Mouse (Mus musculus): ENCODE data around the gene Gatm. TPM values are rescaled to one million over a fixed set of nuclear protein-coding genes. Genes with fewer than 3 reads are reported as not detected.

The Gatm gene
- 24.5 and 30.1 TPM in 2 replicates for polyA plus RNA-seq (2015; fragmentation: Nextera tagmentation; extraction: Ambion mirVana)

DNA sequence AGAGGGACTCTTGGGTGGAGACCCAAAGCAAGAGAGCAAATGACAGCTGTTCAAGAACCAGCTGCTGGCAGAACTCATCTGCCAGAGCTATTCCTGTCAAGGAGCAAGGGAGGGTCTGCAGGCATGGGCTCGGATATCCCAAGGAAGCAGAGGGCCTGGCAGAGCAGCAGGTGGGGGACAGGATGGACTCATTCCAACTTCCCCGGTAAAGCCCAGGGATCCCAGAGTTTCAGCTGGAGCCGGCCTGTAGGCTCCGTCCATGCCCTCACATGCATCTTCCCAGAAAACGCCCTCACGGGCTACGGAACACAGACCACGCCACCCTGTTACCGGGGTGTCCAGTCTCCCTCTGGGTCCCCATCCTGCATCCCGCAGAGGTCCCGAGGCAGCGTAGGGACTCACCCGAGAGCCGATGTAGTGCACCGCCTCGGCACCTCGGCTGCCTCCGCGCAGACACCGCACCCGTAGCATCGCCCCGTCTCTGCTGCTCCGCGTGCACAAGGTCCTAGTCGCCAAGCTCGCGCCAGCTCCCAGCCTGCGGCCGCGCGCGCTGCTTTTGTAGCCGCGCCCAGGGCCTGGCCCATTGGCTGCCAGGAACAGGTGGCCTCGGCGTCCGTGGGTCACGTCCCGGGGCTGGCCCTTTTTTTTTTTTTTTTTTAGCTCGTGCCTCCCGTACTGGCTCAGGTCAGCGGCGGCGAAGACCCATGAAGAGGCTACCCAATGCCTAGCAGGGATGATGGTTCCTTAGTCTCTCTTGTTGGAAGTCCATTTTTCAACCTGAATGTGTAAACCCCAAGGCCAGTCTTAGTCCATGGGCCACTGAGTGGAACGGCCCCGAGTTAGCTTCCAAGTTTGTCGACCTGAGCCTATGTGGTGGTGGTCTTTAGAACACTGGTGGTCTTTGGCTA is at the start of gene Gatm:
Gatm (minus strand) TSS at position 558 of the 908 bp plus-strand sequence.
- H3K27me3 ChIP-seq, result peaks cover 9% of the 10 kb centered on the region
- H3K4me1 ChIP-seq (replicated peaks), result peaks cover 7% of the 10 kb centered on the region
- H3K9ac ChIP-seq, result peak within 1 kb of the TSS; percentile 42; the same call in 1 of the 2 replicates
- H3K4me3 ChIP-seq (replicated peaks), result peak within 1 kb of the TSS; percentile 52
- ATAC-seq (ENCODE audit: low read depth) (peak; percentile 93), DNase-seq (peak; percentile 48)
- peak within 1 kb of the TSS; percentile 63 for H3K4me2 ChIP-seq
- no peaks in the 10 kb centered on the region for H3K36me3 ChIP-seq
- H3K9me3 ChIP-seq (replicated peaks), result no peaks in the 10 kb centered on the region
- WGBS (ENCODE audit: insufficient replicate concordance), result 4% methylated on average over 48 of the region's 48 CpGs
- no peak within 1 kb of the TSS; the same call in 1 of the 2 replicates for H3K27ac ChIP-seq

DNA sequence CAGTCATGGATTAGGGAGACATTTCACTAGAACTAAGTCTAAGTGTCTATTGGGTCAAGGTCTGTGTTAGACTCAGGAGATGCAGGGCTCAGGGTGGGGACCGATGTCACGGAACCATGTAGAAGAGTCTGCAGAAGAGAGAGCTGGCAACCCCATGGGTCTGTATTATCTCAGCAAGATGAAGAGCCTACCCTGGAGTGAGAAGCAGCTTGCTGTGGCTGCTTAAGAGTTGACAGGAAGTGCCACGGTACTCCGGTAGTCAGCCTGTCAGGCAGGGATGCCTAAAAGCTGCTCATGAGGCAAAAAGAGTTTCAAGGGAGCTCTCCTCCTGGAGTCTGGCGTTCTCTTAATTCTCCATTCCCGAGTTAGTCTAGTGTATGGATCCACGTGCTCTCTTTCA is 48.7 kb upstream of the Gatm start:
- DNase-seq (no peak), ATAC-seq (ENCODE audit: low read depth) (no peak)
- H3K36me3 ChIP-seq, result no peaks in the 10 kb centered on the region
- H3K27me3 ChIP-seq, result no peaks in the 10 kb centered on the region
- no peak overlapping the region for H3K4me2 ChIP-seq
- WGBS (ENCODE audit: insufficient replicate concordance), result 58% methylated on average over 7 of the region's 7 CpGs
- H3K4me1 ChIP-seq (replicated peaks), result no peaks in the 10 kb centered on the region
- no peak overlapping the region for H3K4me3 ChIP-seq (replicated peaks)
- H3K9me3 ChIP-seq (replicated peaks), result no peaks in the 10 kb centered on the region
- H3K27ac ChIP-seq, result no peak overlapping the region
- no peak overlapping the region for H3K9ac ChIP-seq

DNA sequence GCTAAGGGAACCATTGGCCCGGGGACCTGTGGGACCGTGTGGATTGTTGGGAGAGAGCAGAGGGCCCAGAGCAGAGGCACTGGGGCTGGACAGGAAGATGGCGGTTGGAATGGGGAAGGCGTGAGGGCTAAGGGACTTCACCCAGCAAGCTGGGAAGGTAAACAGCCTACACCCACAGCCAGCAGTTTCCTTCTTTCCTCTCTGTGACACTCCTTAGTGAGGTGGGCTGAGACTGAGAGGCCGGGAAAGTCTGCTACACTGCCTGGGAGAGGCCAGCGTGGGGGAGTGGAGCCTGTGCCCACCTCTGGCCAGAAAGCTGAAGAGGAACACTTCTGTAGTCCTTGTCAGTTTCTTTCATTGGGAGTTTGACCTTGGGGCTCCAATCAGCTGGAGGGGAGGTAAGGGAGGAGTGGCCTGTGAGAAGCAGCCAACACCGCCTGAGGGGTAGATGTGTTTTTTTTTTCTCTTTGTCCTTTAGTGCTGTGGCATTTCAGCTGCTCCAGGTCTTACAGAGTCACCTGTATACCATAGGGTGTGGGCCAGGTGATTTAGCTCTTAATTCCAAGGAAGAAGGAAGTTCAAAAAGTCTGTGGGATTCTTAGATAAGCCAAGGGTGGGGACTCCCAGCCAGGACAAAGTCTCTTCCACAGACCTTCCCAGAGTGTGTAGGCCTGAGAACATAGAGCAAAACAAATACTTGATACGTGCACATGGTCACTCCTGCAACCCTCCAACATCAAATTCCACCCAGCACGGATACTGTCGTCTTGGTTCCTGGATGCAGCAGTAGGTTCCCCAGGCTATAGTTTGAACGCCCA is 46.8 kb upstream of the Gatm start:
- no peaks in the 10 kb centered on the region for H3K36me3 ChIP-seq
- H3K4me1 ChIP-seq (replicated peaks), result no peaks in the 10 kb centered on the region
- H3K9me3 ChIP-seq (replicated peaks), result no peaks in the 10 kb centered on the region
- DNase-seq (no peak), ATAC-seq (ENCODE audit: low read depth) (no peak)
- no peak overlapping the region for H3K4me2 ChIP-seq
- no peak overlapping the region for H3K9ac ChIP-seq
- H3K4me3 ChIP-seq (replicated peaks), result no peak overlapping the region
- no peak overlapping the region for H3K27ac ChIP-seq
- 66% methylated on average over 11 of the region's 11 CpGs for WGBS (ENCODE audit: insufficient replicate concordance)
- no peaks in the 10 kb centered on the region for H3K27me3 ChIP-seq

DNA sequence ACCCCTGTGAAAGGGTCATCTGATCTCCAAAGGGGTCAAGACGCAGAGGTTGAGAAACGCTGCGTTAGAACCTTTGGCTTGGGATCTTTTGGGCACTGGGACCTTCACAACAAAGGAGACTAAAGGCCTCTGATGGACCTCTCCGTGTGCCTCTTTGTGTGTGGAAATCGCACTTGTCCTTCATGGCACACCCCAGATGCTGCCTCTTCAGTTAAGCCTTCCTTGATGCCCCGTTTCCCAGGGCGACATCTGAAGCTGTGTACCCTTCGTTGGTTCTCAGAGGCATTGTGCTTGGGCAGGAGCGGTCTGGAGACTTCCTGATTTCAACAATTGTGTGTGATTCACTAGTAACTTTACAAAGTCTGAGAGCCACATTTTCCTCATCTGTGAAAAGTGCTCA is 45.7 kb upstream of the Gatm start:
- H3K27me3 ChIP-seq, result no peaks in the 10 kb centered on the region

DNA sequence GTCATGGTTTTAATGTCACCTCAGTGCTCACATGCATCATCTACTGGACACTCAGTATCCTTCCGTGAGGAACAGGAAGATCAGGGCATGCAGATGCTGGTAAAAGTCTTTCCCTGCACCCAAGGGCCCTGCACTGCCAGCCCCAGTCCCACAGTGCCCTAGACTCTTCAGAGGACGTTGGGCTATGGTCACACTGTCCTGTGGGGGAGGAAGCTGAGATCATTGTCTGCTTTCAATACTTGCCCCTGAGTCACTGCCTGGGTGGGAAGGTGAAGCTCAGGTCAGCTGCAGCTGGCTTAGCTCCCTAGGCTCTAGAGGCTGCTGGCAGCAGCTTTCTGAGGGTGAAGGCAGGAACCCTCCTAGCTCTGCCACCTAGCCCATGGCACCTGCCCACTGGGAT is 44.9 kb upstream of the Gatm start:
- Histone ChIP-seq H3K27ac (no peak overlapping the region), H3K27me3 (no peaks in the 10 kb centered on the region), H3K4me1 (replicated peaks) (no peaks in the 10 kb centered on the region), H3K36me3 (no peaks in the 10 kb centered on the region), H3K4me2 (no peak overlapping the region), H3K9ac (no peak overlapping the region), H3K4me3 (replicated peaks) (no peak overlapping the region), H3K9me3 (replicated peaks) (no peaks in the 10 kb centered on the region)
- DNase-seq (no peak), ATAC-seq (ENCODE audit: low read depth) (no peak)
- 41% methylated on average over 2 of the region's 2 CpGs for WGBS (ENCODE audit: insufficient replicate concordance)

More for the DNA sequence above, 45.7 kb upstream of the Gatm start:
- Histone ChIP-seq H3K27ac (no peak overlapping the region), H3K9ac (no peak overlapping the region), H3K4me1 (replicated peaks) (no peaks in the 10 kb centered on the region), H3K4me2 (no peak overlapping the region), H3K4me3 (replicated peaks) (no peak overlapping the region), H3K9me3 (replicated peaks) (no peaks in the 10 kb centered on the region), H3K36me3 (no peaks in the 10 kb centered on the region)
- 57% methylated on average over 9 of the region's 9 CpGs for WGBS (ENCODE audit: insufficient replicate concordance)
- ATAC-seq (ENCODE audit: low read depth) (no peak), DNase-seq (no peak)

DNA sequence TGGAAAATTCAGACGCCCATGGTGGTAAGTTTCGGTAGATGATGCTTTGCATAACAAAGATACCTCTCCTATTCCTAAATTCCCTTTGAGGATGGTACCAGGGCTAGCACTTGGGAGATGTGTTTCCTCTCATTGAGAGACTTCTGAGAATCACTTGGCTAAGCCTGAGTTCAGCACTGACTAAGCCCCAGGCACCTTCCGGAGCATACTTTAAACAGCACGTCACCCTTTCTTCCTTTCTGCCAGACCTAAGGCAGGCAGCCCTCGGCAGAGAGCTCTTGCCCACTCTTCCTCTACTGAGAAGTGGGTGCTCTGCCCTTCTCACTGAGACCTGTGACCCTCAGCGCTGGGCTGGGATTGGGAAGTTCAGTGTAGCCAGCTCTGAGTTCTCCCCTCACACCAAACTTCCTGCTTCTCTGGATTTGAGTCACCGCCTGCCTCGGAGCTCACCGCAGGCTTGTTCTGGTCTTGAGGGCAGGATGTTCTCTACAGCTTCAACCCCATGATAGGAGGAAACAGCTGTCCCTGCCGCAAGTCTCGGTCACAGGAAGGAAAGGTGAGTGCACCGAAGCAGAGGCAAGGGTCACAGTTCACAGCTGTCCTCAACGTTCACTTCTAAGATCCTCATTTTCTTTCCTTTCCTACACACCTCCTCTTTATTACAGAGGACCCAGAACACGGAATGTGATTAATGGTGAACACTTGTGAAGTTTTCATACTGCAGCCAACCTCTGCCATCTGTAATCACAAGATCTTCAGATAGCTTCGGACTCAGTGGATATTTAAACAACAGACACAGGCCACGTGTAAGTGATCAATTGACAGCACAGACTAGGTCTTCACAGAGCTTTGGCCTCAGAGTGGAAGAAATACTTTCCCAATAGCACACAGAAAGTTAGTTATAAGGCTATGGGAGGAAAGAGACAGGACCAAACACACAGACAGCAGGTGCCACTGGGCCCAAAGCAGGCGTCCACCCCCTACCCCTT is 41.3 kb upstream of the Gatm start:
- no peak overlapping the region for H3K27ac ChIP-seq
- H3K36me3 ChIP-seq, result no peaks in the 10 kb centered on the region
- 0 out of 2 replicates have a peak overlapping the region, but pooled peaks have one; percentile 12 for H3K4me2 ChIP-seq
- no peak overlapping the region for H3K4me3 ChIP-seq (replicated peaks)
- H3K4me1 ChIP-seq (replicated peaks), result no peaks in the 10 kb centered on the region
- 17% methylated on average over 17 of the region's 17 CpGs for WGBS (ENCODE audit: insufficient replicate concordance)
- ATAC-seq (ENCODE audit: low read depth) (no peak), DNase-seq (no peak)
- H3K27me3 ChIP-seq, result no peaks in the 10 kb centered on the region
- H3K9me3 ChIP-seq (replicated peaks), result no peaks in the 10 kb centered on the region
- no peak overlapping the region for H3K9ac ChIP-seq

DNA sequence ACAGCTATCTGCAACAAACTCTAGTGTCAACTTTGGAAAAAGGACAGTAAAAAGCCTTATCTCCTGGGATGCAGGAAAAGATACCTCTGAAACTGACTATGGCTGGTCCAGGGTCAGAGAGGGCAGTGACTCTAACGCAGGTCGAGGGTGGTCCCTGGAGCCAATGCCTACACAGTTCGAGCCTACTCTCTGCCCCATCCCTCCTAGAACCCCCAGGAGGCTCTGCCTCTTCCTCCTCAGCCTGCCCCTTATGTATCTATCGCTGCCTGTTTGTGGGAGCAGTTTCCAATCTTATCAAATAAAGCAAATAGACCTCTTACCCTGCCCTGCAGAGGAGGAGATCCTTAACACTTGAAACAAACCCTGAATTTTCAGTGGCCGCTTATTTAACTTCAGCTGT is 27.6 kb upstream of the Gatm start:
- H3K27ac ChIP-seq, result no peak overlapping the region
- H3K9ac ChIP-seq, result no peak overlapping the region
- H3K9me3 ChIP-seq (replicated peaks), result no peaks in the 10 kb centered on the region
- ATAC-seq (ENCODE audit: low read depth) (no peak), DNase-seq (no peak)
- H3K27me3 ChIP-seq, result peaks cover 22% of the 10 kb centered on the region
- WGBS (ENCODE audit: insufficient replicate concordance), result 40% methylated on average over 5 of the region's 5 CpGs
- no peak overlapping the region for H3K4me3 ChIP-seq (replicated peaks)
- 0 out of 2 replicates have a peak, but pooled peaks cover 2% of the 10 kb centered on the region for H3K4me1 ChIP-seq (replicated peaks)
- peaks cover 4% of the 10 kb centered on the region for H3K36me3 ChIP-seq
- H3K4me2 ChIP-seq, result no peak overlapping the region

DNA sequence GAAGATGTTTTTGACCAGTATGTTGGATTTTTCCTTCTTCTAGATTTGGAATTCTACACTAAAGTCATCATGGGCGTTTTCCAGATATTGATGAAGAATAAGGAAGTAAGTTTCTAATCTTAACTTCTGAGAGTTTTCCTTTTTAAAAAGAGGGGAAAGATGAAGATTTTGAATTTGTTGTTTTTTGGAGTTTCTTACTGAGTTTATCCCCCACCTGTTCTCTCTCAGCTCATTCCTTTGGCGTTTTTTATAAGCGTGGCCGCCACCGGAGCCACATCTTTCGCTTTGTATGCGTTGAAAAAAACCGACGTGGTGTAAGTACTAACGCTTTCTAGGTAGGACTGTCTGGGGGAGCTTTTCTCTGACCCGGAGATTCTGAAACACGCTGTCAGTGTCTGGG is 26.9 kb upstream of the Gatm start:
- ATAC-seq (ENCODE audit: low read depth) (no peak), DNase-seq (no peak)
- H3K27ac ChIP-seq, result no peak overlapping the region
- H3K4me2 ChIP-seq, result peak overlapping the region; percentile 67
- no peaks in the 10 kb centered on the region for H3K9me3 ChIP-seq (replicated peaks)
- 0 out of 2 replicates have a peak, but pooled peaks cover 2% of the 10 kb centered on the region for H3K4me1 ChIP-seq (replicated peaks)
- H3K36me3 ChIP-seq, result peaks cover 11% of the 10 kb centered on the region
- H3K27me3 ChIP-seq, result peaks cover 22% of the 10 kb centered on the region
- H3K9ac ChIP-seq, result 0 out of 2 replicates have a peak overlapping the region, but pooled peaks have one; percentile 33
- 30% methylated on average over 12 of the region's 12 CpGs for WGBS (ENCODE audit: insufficient replicate concordance)
- H3K4me3 ChIP-seq (replicated peaks), result peak overlapping the region; percentile 46

DNA sequence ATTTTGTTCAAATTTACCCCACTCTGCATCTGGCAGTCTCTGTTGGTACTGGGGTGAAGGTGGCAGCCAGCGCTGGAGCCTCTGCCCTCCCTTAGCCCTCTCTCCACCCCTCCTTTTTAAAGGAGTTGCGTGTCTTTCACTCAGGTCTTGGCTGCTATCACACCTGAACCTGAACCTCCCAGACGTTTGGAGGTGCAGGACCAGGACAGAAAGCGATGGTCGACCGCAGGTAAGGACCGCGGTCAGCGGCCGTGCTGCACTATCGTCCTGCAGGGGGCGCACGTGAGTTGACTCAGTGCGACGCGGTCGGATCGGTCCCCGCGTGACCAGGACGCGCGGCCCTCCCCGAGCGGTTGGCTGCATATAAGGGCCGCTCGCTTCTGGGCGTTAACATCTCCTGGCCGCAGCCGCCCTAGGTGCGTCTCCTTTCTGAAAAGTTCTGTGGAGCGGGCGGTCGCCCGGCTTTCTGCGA is 26.5 kb upstream of the Gatm start:
- H3K36me3 ChIP-seq, result peaks cover 15% of the 10 kb centered on the region
- peak; percentile 65 for ATAC-seq (ENCODE audit: low read depth)
- peak; percentile 33 for DNase-seq
- H3K27ac ChIP-seq, result no peak overlapping the region
- H3K4me3 ChIP-seq (replicated peaks), result peak overlapping the region; percentile 46
- peaks cover 3% of the 10 kb centered on the region; the same call in 1 of the 2 replicates for H3K4me1 ChIP-seq (replicated peaks)
- peaks cover 22% of the 10 kb centered on the region for H3K27me3 ChIP-seq
- no peaks in the 10 kb centered on the region for H3K9me3 ChIP-seq (replicated peaks)
- peak overlapping the region; percentile 67 for H3K4me2 ChIP-seq
- H3K9ac ChIP-seq, result 0 out of 2 replicates have a peak overlapping the region, but pooled peaks have one; percentile 33
- 3% methylated on average over 36 of the region's 36 CpGs for WGBS (ENCODE audit: insufficient replicate concordance)

DNA sequence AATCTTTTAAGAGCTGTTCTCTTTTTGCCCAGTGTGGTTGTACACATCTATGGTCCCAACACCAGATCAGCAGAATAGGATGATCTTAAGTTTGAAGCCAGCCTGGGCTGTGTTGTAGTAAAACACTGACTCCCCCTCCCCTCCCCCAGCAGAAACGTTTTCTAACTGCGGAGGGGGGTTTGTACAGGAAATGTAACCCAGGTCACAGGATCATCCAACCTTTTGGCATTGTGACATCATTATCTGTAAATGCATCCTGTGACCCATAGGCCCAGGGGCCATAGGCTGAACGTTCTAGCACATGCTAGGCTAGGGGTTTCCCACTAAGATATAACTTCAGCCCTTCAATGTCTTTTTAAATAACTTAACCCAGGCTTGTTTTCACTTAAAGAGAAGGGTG is 25.6 kb upstream of the Gatm start, which contains the start of gene AA467197:
AA467197 (plus strand) TSS at position 301 of the 400 bp plus-strand sequence.
- H3K4me2 ChIP-seq, result peak within 1 kb of the TSS; percentile 67
- H3K4me1 ChIP-seq (replicated peaks), result peaks cover 11% of the 10 kb centered on the region
- H3K27me3 ChIP-seq, result peaks cover 22% of the 10 kb centered on the region
- H3K9me3 ChIP-seq (replicated peaks), result no peaks in the 10 kb centered on the region
- WGBS (ENCODE audit: insufficient replicate concordance), result 42% methylated on average over 3 of the region's 3 CpGs
- DNase-seq, result no peak
- H3K9ac ChIP-seq, result 0 out of 2 replicates have a peak within 1 kb of the TSS, but pooled peaks have one; percentile 33
- H3K27ac ChIP-seq, result no peak within 1 kb of the TSS
- peak within 1 kb of the TSS; percentile 46 for H3K4me3 ChIP-seq (replicated peaks)
- H3K36me3 ChIP-seq, result peaks cover 16% of the 10 kb centered on the region
- no peak for ATAC-seq (ENCODE audit: low read depth)
